Mouse (Mus musculus) midbrain, embryonic 11.5 days (tissue): ENCODE measurements around the gene Calml4. TPM values are rescaled to one million over a fixed set of nuclear protein-coding genes. Genes with fewer than 3 reads are reported as not detected.
"Not testable (repeated sequence)": the region's sequence is repeated elsewhere in the genome, so short reads cannot be mapped to it uniquely, and the experiment has no call there.

Experiments used
- ATAC-seq: fragments of 200-750 bp; cut with Nextera tagmentation; 2 replicates; pipeline ENCODE4 v1.8.0; 2017; ENCODE audit warnings: moderate TSS enrichment, moderate library complexity; ENCODE audit not compliant: low FRiP score
- DNase-seq: peaks from one replicate; pipeline ENCODE4 v3.0.0; 2015; ENCODE audit warnings: low spot score; ENCODE audit errors: missing footprints
- H3K27ac ChIP-seq: fragments of 300-500 bp; sonication (generic); 2 replicates; pipeline ENCODE4 v1.5.1; 2014; ENCODE audit warnings: low read depth, low read length
- H3K27me3 ChIP-seq: fragments of 300-500 bp; sonication (generic); 2 replicates; pipeline ENCODE4 v1.6.1; 2014; ENCODE audit warnings: mild to moderate bottlenecking, low read length, moderate library complexity, mixed read lengths; ENCODE audit not compliant: control insufficient read depth, insufficient read depth
- H3K36me3 ChIP-seq: fragments of 300-500 bp; sonication (generic); 2 replicates; pipeline ENCODE4 v1.6.1; 2014; ENCODE audit warnings: mild to moderate bottlenecking, low read length, moderate library complexity, mixed read lengths; ENCODE audit not compliant: control insufficient read depth, insufficient read depth
- H3K4me1 ChIP-seq: fragments of 300-500 bp; sonication (generic); 2 replicates; pipeline ENCODE4 v1.6.1; 2014; ENCODE audit warnings: low read length; ENCODE audit not compliant: control insufficient read depth, insufficient read depth
- H3K4me2 ChIP-seq: fragments of 300-500 bp; sonication (generic); 2 replicates; pipeline ENCODE4 v1.6.1; 2014; ENCODE audit warnings: mild to moderate bottlenecking, moderate library complexity
- H3K4me3 ChIP-seq: fragments of 300-500 bp; sonication (generic); 2 replicates; pipeline ENCODE4 v1.5.1; 2014; ENCODE audit warnings: low read depth, low read length
- H3K9ac ChIP-seq: fragments of 300-500 bp; sonication (generic); 2 replicates; pipeline ENCODE4 v1.6.1; 2014; ENCODE audit warnings: low read length
- H3K9me3 ChIP-seq: fragments of 300-500 bp; sonication (generic); 2 replicates; pipeline ENCODE4 v1.6.1; 2016; ENCODE audit warnings: low read length; ENCODE audit not compliant: control insufficient read depth
- WGBS: fragments of 180-500 bp; shearing (Covaris S2); extraction: QIAGEN DNeasy Blood & Tissue Kit; methylation state at CpG from one replicate; pipeline ENCODE4 v1.1.7; 2014; 5-methylcytosine and 5-hydroxymethylcytosine counted together
- polyA plus RNA-seq: library from polyadenylated mRNA; unstranded; fragments of >200 nt; fragmentation: Nextera tagmentation; extraction: Ambion mirVana; gene quantifications from 2 replicates; pipeline ENCODE4 v1.2.1, GENCODE M21; 2014

Gene Calml4
- polyA plus RNA-seq, 1 experiment from 2014 or later = 0.40 TPM

DNA sequence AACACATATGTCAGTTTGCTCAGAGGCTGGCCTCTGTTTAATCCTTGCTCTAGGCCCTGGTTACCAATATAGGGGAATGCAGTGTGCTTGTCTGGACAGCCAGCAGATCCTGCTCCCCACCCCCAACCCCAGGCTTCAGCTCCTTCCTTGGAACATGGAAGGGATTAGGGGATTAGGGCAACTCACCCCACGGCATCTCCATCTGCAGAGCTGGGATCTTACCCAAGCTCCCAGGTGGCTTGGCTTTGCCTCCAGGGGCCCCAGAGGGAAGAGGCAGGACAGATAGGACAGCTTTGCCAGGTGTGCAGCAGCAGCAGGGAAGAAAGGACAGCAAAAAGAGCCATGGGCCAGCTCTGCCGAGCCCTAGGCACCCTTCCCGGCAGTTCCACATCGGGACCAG lies 3.0 kb downstream of the Calml4 start:
- no peak overlapping the region for H3K4me2 ChIP-seq
- ATAC-seq (no peak), DNase-seq (no peak)
- no peak overlapping the region for H3K9ac ChIP-seq
- 49% methylated on average over 4 of the region's 4 CpGs for WGBS
- no peaks in the 10 kb centered on the region for H3K9me3 ChIP-seq
- no peak overlapping the region for H3K4me3 ChIP-seq
- H3K36me3 ChIP-seq = no peaks in the 10 kb centered on the region
- peaks cover 6% of the 10 kb centered on the region; the same call in 1 of the 2 replicates for H3K4me1 ChIP-seq
- no peak overlapping the region for H3K27ac ChIP-seq
- H3K27me3 ChIP-seq = no peaks in the 10 kb centered on the region

- H3K4me2 ChIP-seq, H3K27me3 ChIP-seq, H3K36me3 ChIP-seq, ATAC-seq, H3K4me1 ChIP-seq, H3K9me3 ChIP-seq, H3K4me3 ChIP-seq, H3K27ac ChIP-seq, H3K9ac ChIP-seq, DNase-seq: not testable (repeated sequence)
- 88% methylated on average over 4 of the region's 4 CpGs for WGBS
Observed at GRCm38 (mm10) chr9:62869236-62869635, 11.4 kb downstream of the Calml4 start.

GRCm38 (mm10) chr9:62870728-62871127 lies 12.8 kb downstream of the Calml4 start:
- H3K9ac ChIP-seq = no peak overlapping the region
- DNase-seq (no peak), ATAC-seq (no peak)
- no peaks in the 10 kb centered on the region for H3K36me3 ChIP-seq
- no peaks in the 10 kb centered on the region for H3K4me1 ChIP-seq
- no peak overlapping the region for H3K4me2 ChIP-seq
- no peak overlapping the region for H3K4me3 ChIP-seq
- H3K27me3 ChIP-seq = no peaks in the 10 kb centered on the region
- no peaks in the 10 kb centered on the region for H3K9me3 ChIP-seq
- no peak overlapping the region for H3K27ac ChIP-seq

- peaks cover 4% of the 10 kb centered on the region for H3K36me3 ChIP-seq
- no peak overlapping the region for H3K4me2 ChIP-seq
- no peak for ATAC-seq
- H3K27ac ChIP-seq = no peak overlapping the region
- H3K4me1 ChIP-seq = no peaks in the 10 kb centered on the region
- 86% methylated on average over 7 of the region's 7 CpGs for WGBS
- H3K27me3 ChIP-seq = no peaks in the 10 kb centered on the region
- H3K4me3 ChIP-seq = no peak overlapping the region
- no peak overlapping the region for H3K9ac ChIP-seq
- H3K9me3 ChIP-seq = no peaks in the 10 kb centered on the region
- no peak for DNase-seq
Observed at GRCm38 (mm10) chr9:62876966-62877616, 19.2 kb downstream of the Calml4 start.

- H3K9me3 ChIP-seq = no peaks in the 10 kb centered on the region
- ATAC-seq (no peak), DNase-seq (no peak)
- no peak overlapping the region for H3K27ac ChIP-seq
- H3K4me3 ChIP-seq = no peak overlapping the region
- H3K27me3 ChIP-seq = no peaks in the 10 kb centered on the region
- H3K36me3 ChIP-seq = peaks cover 4% of the 10 kb centered on the region
- no peaks in the 10 kb centered on the region for H3K4me1 ChIP-seq
- H3K9ac ChIP-seq = no peak overlapping the region
- 92% methylated on average over 2 of the region's 2 CpGs for WGBS
- no peak overlapping the region for H3K4me2 ChIP-seq
Observed at GRCm38 (mm10) chr9:62877825-62878224, 19.9 kb downstream of the Calml4 start.

DNA sequence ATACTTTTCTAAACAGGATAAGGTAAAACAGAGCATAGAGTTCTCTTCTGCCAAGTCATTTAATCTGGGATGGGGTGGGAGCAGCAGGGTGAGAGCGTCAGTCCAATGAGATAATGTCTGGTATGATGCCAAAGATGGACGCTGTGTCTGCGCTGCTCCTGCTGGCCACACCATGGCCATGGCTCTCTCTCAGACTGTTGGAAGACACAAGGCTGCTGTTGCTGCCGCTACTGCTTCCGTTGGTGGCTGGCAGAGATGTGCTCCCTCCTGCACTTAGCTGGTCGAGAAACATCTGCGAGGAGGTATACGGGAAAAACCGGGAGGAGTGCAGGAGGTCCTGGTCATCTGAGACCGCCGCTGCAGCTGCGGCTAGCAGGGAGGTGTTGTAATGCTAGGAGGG lies 24.0 kb downstream of the Calml4 start:
- 91% methylated on average over 12 of the region's 12 CpGs for WGBS
- Histone ChIP-seq H3K4me3 (no peak overlapping the region), H3K4me2 (no peak overlapping the region), H3K9ac (no peak overlapping the region), H3K4me1 (no peaks in the 10 kb centered on the region), H3K9me3 (no peaks in the 10 kb centered on the region), H3K27me3 (no peaks in the 10 kb centered on the region), H3K27ac (no peak overlapping the region), H3K36me3 (peaks cover 4% of the 10 kb centered on the region; the same call in 1 of the 2 replicates)
- no peak for ATAC-seq
- no peak for DNase-seq

DNA sequence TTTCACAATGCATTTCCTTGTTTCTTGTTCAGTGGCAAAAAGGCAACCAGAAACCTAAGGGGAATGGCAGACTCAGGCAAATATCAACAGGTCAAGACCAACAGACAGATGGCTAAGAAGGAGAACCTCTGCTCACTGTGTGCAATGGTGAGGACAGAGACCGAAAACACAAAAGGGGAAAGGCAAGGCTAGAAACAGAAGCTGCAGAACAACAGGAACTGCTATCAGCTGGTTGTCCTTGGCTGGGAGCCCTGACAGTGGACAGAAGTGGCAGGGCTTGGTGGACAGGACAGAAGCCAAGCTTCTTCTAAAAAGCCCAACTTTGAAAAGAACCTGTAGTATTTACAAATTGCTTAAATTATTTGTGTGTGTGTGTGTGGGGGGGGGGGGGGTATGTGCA lies 36.6 kb downstream of the Calml4 start:
- Histone ChIP-seq H3K4me2 (no peak overlapping the region), H3K4me1 (no peaks in the 10 kb centered on the region), H3K27ac (no peak overlapping the region), H3K9ac (no peak overlapping the region), H3K9me3 (no peaks in the 10 kb centered on the region), H3K4me3 (no peak overlapping the region), H3K36me3 (peaks cover 10% of the 10 kb centered on the region), H3K27me3 (no peaks in the 10 kb centered on the region)
- WGBS = 87% methylated on average over 1 of the region's 1 CpGs
- ATAC-seq = no peak
- no peak for DNase-seq

DNA sequence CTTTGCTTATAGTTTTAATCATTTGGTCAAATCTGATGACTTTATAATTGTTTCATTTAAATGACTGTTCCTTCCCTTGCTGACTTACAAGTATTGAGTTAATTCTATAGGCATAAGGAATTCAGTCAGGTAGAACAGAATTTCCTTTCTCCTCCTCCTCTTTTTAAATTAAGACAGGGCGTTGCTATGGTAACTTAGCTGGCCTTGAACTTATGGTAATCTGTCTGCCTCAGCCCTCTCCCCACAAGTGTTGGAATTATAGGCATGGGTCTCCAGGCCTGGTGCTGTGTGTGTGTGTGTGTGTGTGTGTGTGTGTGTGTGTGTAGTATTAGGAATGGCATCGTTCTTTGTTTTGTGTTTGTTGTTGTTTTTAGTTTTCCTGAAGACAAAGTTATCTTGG lies 43.9 kb downstream of the Calml4 start:
- no peak overlapping the region for H3K4me2 ChIP-seq
- H3K9ac ChIP-seq = no peak overlapping the region
- H3K27me3 ChIP-seq = no peaks in the 10 kb centered on the region
- no peaks in the 10 kb centered on the region for H3K4me1 ChIP-seq
- 79% methylated on average over 2 of the region's 2 CpGs for WGBS
- H3K36me3 ChIP-seq = no peaks in the 10 kb centered on the region
- peaks cover 4% of the 10 kb centered on the region; the same call in 1 of the 2 replicates for H3K9me3 ChIP-seq
- no peak overlapping the region for H3K4me3 ChIP-seq
- no peak for DNase-seq
- ATAC-seq = 0 out of 2 replicates have a peak, but pooled peaks have one; percentile 38
- H3K27ac ChIP-seq = no peak overlapping the region

GRCm38 (mm10) chr9:62903841-62904240 lies 46.0 kb downstream of the Calml4 start:
- Histone ChIP-seq H3K9ac (no peak overlapping the region), H3K36me3 (peaks cover 2% of the 10 kb centered on the region; the same call in 1 of the 2 replicates), H3K27ac (no peak overlapping the region), H3K9me3 (peaks cover 4% of the 10 kb centered on the region; the same call in 1 of the 2 replicates), H3K27me3 (no peaks in the 10 kb centered on the region), H3K4me1 (no peaks in the 10 kb centered on the region), H3K4me2 (no peak overlapping the region), H3K4me3 (no peak overlapping the region)
- 100% methylated on average over 2 of the region's 2 CpGs for WGBS
- ATAC-seq = no peak
- DNase-seq = no peak
